Mouse (Mus musculus): ENCODE results near the gene Hand2. TPM values are rescaled to one million over a fixed set of nuclear protein-coding genes. Genes with fewer than 3 reads are reported as not detected.

The Hand2 gene
- polyA plus RNA-seq, 1 experiment, result not detected

Other genes starting within 250 kb of the Hand2 start
- not detected in 2 replicates for gene Scrg1, start 134.9 kb downstream of the Hand2 start, polyA plus RNA-seq (2012; ENCODE audit: insufficient read depth, insufficient read length, missing spikeins)
- gene Sap30, start 166.9 kb downstream of the Hand2 start, polyA plus RNA-seq (2012; ENCODE audit: insufficient read depth, insufficient read length, missing spikeins), result 3.9 and 6.5 TPM in 2 replicates
- 2.1 and 4.9 TPM in 2 replicates for gene Hmgb2, start 190.9 kb downstream of the Hand2 start, polyA plus RNA-seq (2012; ENCODE audit: insufficient read depth, insufficient read length, missing spikeins)

Measured in brown adipose tissue, adult 24 weeks (tissue).